Mouse (Mus musculus): ENCODE measurements around the gene Gfm1. TPM values are rescaled to one million over a fixed set of nuclear protein-coding genes. Genes with fewer than 3 reads are reported as not detected.

Gene Gfm1
- polyA plus RNA-seq, 1 experiment from 2014 or later, result 66.3 TPM

GRCm38 (mm10) chr3:67492086-67492869, 62.4 kb downstream of the Gfm1 start:
- H3K27ac ChIP-seq (ENCODE audit: low read length), result no peak overlapping the region
- H3K9ac ChIP-seq (replicated peaks; ENCODE audit: low read length), result no peak overlapping the region
- no peak overlapping the region for H3K4me2 ChIP-seq (replicated peaks; ENCODE audit: low read depth, low read length)
- 81% methylated on average over 8 of the region's 8 CpGs for WGBS
- H3K36me3 ChIP-seq (ENCODE audit: insufficient read depth, low read length), result no peaks in the 10 kb centered on the region
- H3K9me3 ChIP-seq (ENCODE audit: low read length), result no peaks in the 10 kb centered on the region
- H3K4me3 ChIP-seq (ENCODE audit: low read length), result no peak overlapping the region
- no peak for ATAC-seq (ENCODE audit: low FRiP score, low TSS enrichment)
- no peaks in the 10 kb centered on the region for H3K27me3 ChIP-seq (ENCODE audit: insufficient read depth, low read length)
- H3K4me1 ChIP-seq (ENCODE audit: insufficient read depth, low read length), result no peaks in the 10 kb centered on the region

- Histone ChIP-seq H3K4me3 (ENCODE audit: low read length) (no peak overlapping the region), H3K4me1 (ENCODE audit: insufficient read depth, low read length) (no peaks in the 10 kb centered on the region), H3K9ac (replicated peaks; ENCODE audit: low read length) (no peak overlapping the region), H3K27ac (ENCODE audit: low read length) (no peak overlapping the region), H3K4me2 (replicated peaks; ENCODE audit: low read depth, low read length) (no peak overlapping the region), H3K36me3 (ENCODE audit: insufficient read depth, low read length) (no peaks in the 10 kb centered on the region), H3K27me3 (ENCODE audit: insufficient read depth, low read length) (no peaks in the 10 kb centered on the region), H3K9me3 (ENCODE audit: low read length) (no peaks in the 10 kb centered on the region)
- WGBS, result 75% methylated on average over 8 of the region's 8 CpGs
- ATAC-seq (ENCODE audit: low FRiP score, low TSS enrichment), result no peak
Measured at GRCm38 (mm10) chr3:67493132-67493531, 63.2 kb downstream of the Gfm1 start.

- Histone ChIP-seq H3K9ac (replicated peaks; ENCODE audit: low read length) (no peak overlapping the region), H3K4me3 (ENCODE audit: low read length) (no peak overlapping the region), H3K9me3 (ENCODE audit: low read length) (peaks cover 9% of the 10 kb centered on the region; the same call in 1 of the 2 replicates), H3K4me1 (ENCODE audit: insufficient read depth, low read length) (no peaks in the 10 kb centered on the region), H3K36me3 (ENCODE audit: insufficient read depth, low read length) (no peaks in the 10 kb centered on the region), H3K27me3 (ENCODE audit: insufficient read depth, low read length) (no peaks in the 10 kb centered on the region), H3K4me2 (replicated peaks; ENCODE audit: low read depth, low read length) (no peak overlapping the region), H3K27ac (ENCODE audit: low read length) (no peak overlapping the region)
- no peak for ATAC-seq (ENCODE audit: low FRiP score, low TSS enrichment)
- WGBS, result 84% methylated on average over 10 of the region's 10 CpGs
Measured at GRCm38 (mm10) chr3:67496310-67496709, 66.4 kb downstream of the Gfm1 start.

DNA sequence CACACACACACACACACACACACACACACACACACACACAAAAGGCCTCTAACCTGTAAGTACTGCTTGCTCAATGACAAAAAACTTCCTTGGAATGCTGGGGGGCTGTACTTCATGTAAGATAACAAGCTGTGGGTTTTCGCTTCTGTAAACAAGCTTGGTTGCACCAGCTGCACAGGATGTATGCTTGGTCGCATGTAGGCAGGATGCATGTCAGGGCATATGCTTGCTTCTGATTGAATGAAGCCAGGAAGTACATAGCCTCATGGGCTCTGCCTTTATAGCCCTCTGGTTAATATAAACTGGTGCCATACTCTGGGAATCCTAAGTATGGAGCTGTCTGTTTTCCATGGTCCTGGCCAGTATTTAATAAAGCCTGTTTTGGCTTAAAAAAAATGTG, 68.1 kb downstream of the Gfm1 start:
- no peaks in the 10 kb centered on the region for H3K4me1 ChIP-seq (ENCODE audit: insufficient read depth, low read length)
- H3K4me2 ChIP-seq (replicated peaks; ENCODE audit: low read depth, low read length), result no peak overlapping the region
- H3K9ac ChIP-seq (replicated peaks; ENCODE audit: low read length), result no peak overlapping the region
- H3K36me3 ChIP-seq (ENCODE audit: insufficient read depth, low read length), result no peaks in the 10 kb centered on the region
- 64% methylated on average over 2 of the region's 2 CpGs for WGBS
- peak; percentile 42; the same call in 1 of the 2 replicates for ATAC-seq (ENCODE audit: low FRiP score, low TSS enrichment)
- H3K9me3 ChIP-seq (ENCODE audit: low read length), result peaks cover 9% of the 10 kb centered on the region; the same call in 1 of the 2 replicates
- no peak overlapping the region for H3K27ac ChIP-seq (ENCODE audit: low read length)
- no peak overlapping the region for H3K4me3 ChIP-seq (ENCODE audit: low read length)
- H3K27me3 ChIP-seq (ENCODE audit: insufficient read depth, low read length), result no peaks in the 10 kb centered on the region

DNA sequence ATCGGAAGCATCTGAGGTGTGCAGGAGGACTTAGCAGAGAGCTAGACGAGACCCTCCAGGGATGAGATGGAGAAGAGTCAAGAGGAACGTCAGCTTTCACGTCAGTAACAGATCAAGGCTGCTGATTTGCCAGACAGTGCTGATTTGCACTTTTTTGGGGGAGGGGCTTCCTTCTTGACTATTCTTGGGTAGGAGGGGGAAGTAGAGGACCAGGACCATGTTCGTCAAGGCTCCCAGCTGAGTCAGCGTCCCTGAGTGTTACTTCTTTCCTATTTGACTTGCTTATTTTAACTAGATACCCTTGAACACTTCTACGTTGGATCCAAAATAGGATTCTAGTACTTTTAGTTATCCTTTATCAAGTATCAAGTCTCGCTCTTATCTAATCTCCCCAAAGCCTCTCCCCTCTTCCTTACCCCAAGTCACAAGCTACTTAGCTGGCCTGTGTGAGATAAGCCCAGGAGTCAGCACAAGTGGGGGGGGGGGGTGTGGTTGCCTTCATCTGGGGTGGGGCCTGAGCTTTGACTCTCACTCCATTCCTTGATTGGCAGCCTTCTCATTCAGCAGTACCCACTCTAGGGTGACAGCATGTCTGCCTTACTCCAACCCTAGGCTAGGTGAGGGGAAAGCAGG, 69.0 kb downstream of the Gfm1 start:
- WGBS, result 90% methylated on average over 8 of the region's 8 CpGs
- H3K27ac ChIP-seq (ENCODE audit: low read length), result no peak overlapping the region
- peaks cover 9% of the 10 kb centered on the region; the same call in 1 of the 2 replicates for H3K9me3 ChIP-seq (ENCODE audit: low read length)
- no peak overlapping the region for H3K9ac ChIP-seq (replicated peaks; ENCODE audit: low read length)
- H3K27me3 ChIP-seq (ENCODE audit: insufficient read depth, low read length), result no peaks in the 10 kb centered on the region
- H3K4me3 ChIP-seq (ENCODE audit: low read length), result no peak overlapping the region
- H3K4me2 ChIP-seq (replicated peaks; ENCODE audit: low read depth, low read length), result no peak overlapping the region
- no peaks in the 10 kb centered on the region for H3K4me1 ChIP-seq (ENCODE audit: insufficient read depth, low read length)
- H3K36me3 ChIP-seq (ENCODE audit: insufficient read depth, low read length), result no peaks in the 10 kb centered on the region
- ATAC-seq (ENCODE audit: low FRiP score, low TSS enrichment), result no peak

DNA sequence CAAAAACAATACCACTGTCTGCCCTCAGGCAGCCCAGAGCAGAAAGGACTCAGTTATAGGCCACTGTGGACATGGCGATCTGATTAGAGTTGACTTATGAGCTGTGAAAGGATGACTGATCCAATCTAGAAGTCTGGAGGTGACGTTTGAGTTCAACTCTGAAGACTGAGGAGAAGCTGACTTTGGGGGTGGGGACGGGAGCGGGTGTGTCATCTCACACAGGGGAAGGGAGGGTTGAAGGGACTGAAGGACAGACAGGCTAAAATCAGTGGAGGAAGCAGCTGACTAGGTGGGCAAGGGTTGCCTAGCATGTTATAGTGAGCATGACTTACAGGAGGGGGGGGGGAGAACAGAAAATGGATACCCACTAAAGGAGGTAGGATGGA, 69.5 kb downstream of the Gfm1 start:
- Histone ChIP-seq H3K36me3 (ENCODE audit: insufficient read depth, low read length) (no peaks in the 10 kb centered on the region), H3K9me3 (ENCODE audit: low read length) (peaks cover 9% of the 10 kb centered on the region; the same call in 1 of the 2 replicates), H3K9ac (replicated peaks; ENCODE audit: low read length) (no peak overlapping the region), H3K4me3 (ENCODE audit: low read length) (no peak overlapping the region), H3K4me2 (replicated peaks; ENCODE audit: low read depth, low read length) (no peak overlapping the region), H3K4me1 (ENCODE audit: insufficient read depth, low read length) (no peaks in the 10 kb centered on the region), H3K27ac (ENCODE audit: low read length) (no peak overlapping the region), H3K27me3 (ENCODE audit: insufficient read depth, low read length) (no peaks in the 10 kb centered on the region)
- no peak for ATAC-seq (ENCODE audit: low FRiP score, low TSS enrichment)
- 94% methylated on average over 4 of the region's 4 CpGs for WGBS

DNA sequence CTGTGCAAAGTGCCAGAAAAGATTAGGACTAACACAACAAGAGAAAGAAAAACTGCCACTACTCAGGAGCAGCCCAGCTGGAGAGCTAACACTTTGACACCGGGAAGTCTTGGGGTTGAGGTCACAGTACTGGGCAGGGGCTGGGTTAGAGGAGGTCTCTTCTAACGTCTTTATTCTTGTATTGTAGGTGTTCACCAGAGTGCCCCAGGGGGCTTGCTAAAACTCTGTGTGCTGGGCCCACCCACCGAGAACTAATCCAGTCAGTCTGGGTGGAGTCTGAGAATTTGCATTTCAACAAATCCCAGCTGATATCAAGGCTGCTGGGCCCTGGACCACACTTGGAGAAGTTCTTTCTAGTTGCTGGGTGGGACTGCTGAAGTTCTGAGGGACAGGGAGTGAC, 74.0 kb downstream of the Gfm1 start:
- ATAC-seq (ENCODE audit: low FRiP score, low TSS enrichment), result no peak
- WGBS, result 18% methylated on average over 3 of the region's 3 CpGs
- H3K4me3 ChIP-seq (ENCODE audit: low read length), result no peak overlapping the region

GRCm38 (mm10) chr3:67505286-67505685, 75.4 kb downstream of the Gfm1 start:
- no peak overlapping the region for H3K4me3 ChIP-seq (ENCODE audit: low read length)
- 0 out of 2 replicates have a peak, but pooled peaks cover 3% of the 10 kb centered on the region for H3K9me3 ChIP-seq (ENCODE audit: low read length)
- no peaks in the 10 kb centered on the region for H3K27me3 ChIP-seq (ENCODE audit: insufficient read depth, low read length)
- 84% methylated on average over 2 of the region's 2 CpGs for WGBS
- H3K36me3 ChIP-seq (ENCODE audit: insufficient read depth, low read length), result no peaks in the 10 kb centered on the region
- no peak overlapping the region for H3K4me2 ChIP-seq (replicated peaks; ENCODE audit: low read depth, low read length)
- H3K9ac ChIP-seq (replicated peaks; ENCODE audit: low read length), result no peak overlapping the region
- no peak for ATAC-seq (ENCODE audit: low FRiP score, low TSS enrichment)
- H3K27ac ChIP-seq (ENCODE audit: low read length), result no peak overlapping the region
- no peaks in the 10 kb centered on the region for H3K4me1 ChIP-seq (ENCODE audit: insufficient read depth, low read length)

More for the DNA sequence above, 74.0 kb downstream of the Gfm1 start:
- H3K36me3 ChIP-seq (ENCODE audit: insufficient read depth, low read length), result no peaks in the 10 kb centered on the region
- no peak overlapping the region for H3K9ac ChIP-seq (replicated peaks; ENCODE audit: low read length)
- peaks cover 8% of the 10 kb centered on the region; the same call in 1 of the 2 replicates for H3K9me3 ChIP-seq (ENCODE audit: low read length)
- no peak overlapping the region for H3K4me2 ChIP-seq (replicated peaks; ENCODE audit: low read depth, low read length)
- no peaks in the 10 kb centered on the region for H3K27me3 ChIP-seq (ENCODE audit: insufficient read depth, low read length)
- H3K27ac ChIP-seq (ENCODE audit: low read length), result no peak overlapping the region
- H3K4me1 ChIP-seq (ENCODE audit: insufficient read depth, low read length), result no peaks in the 10 kb centered on the region

GRCm38 (mm10) chr3:67508216-67508892, 78.5 kb downstream of the Gfm1 start:
- ATAC-seq (ENCODE audit: low FRiP score, low TSS enrichment), result no peak
- no peak overlapping the region for H3K27ac ChIP-seq (ENCODE audit: low read length)
- H3K27me3 ChIP-seq (ENCODE audit: insufficient read depth, low read length), result no peaks in the 10 kb centered on the region
- H3K4me3 ChIP-seq (ENCODE audit: low read length), result no peak overlapping the region
- no peaks in the 10 kb centered on the region for H3K36me3 ChIP-seq (ENCODE audit: insufficient read depth, low read length)
- no peak overlapping the region for H3K4me2 ChIP-seq (replicated peaks; ENCODE audit: low read depth, low read length)
- H3K9me3 ChIP-seq (ENCODE audit: low read length), result 0 out of 2 replicates have a peak, but pooled peaks cover 3% of the 10 kb centered on the region
- no peak overlapping the region for H3K9ac ChIP-seq (replicated peaks; ENCODE audit: low read length)
- 88% methylated on average over 10 of the region's 10 CpGs for WGBS
- H3K4me1 ChIP-seq (ENCODE audit: insufficient read depth, low read length), result no peaks in the 10 kb centered on the region

All from kidney, embryonic 16.5 days (tissue).